Mouse (Mus musculus) Patski (cell line): ENCODE results near the gene Wipf3. TPM values are rescaled to one million over a fixed set of nuclear protein-coding genes. Genes with fewer than 3 reads are reported as not detected.

Experiments used
- ATAC-seq: fragments of 100-300 bp; one replicate; pipeline ENCODE4 v1.8.0; 2021
- CTCF ChIA-PET: fragments of 350-600 bp; sonication (Branson Sonifier 250); formaldehyde crosslinking; loops from one replicate; lab custom pipeline; 2022; ENCODE audit warnings: inconsistent platforms; lab: Charles Lee
- POLR2A ChIA-PET: fragments of 350-600 bp; sonication (Branson Sonifier 250); formaldehyde crosslinking; loops from one replicate; lab custom pipeline; 2022; ENCODE audit warnings: antibody characterized with exemption, inconsistent platforms; lab: Charles Lee
- DNase-seq: peaks from one replicate; pipeline ENCODE4 v3.0.0-alpha.2; 2011; ENCODE audit warnings: low read depth, low spot score
- H3K27me3 ChIP-seq: fragments of 371-371 bp; one replicate; pipeline ENCODE4 v1.5.1; 2021
- CTCF ChIP-seq: fragments of 100-300 bp; IDR thresholded peaks from one replicate; pipeline ENCODE4 v1.5.1; 2021
- in situ Hi-C: fragments of 300-500 bp; cut with MboI; formaldehyde crosslinking; loops from 3 replicates; pipeline ENCODE4 v1.11.1; 2018; ENCODE audit warnings: low pct_unique_long_range_greater_than_20kb, mixed read lengths
- polyA plus RNA-seq: library from polyadenylated mRNA; unstranded; gene quantifications from one replicate; pipeline ENCODE4 v1.2.3, GENCODE M21; 2021

Wipf3 gene
- polyA plus RNA-seq, 1 experiment from 2014 or later: 4.5 TPM

DNA sequence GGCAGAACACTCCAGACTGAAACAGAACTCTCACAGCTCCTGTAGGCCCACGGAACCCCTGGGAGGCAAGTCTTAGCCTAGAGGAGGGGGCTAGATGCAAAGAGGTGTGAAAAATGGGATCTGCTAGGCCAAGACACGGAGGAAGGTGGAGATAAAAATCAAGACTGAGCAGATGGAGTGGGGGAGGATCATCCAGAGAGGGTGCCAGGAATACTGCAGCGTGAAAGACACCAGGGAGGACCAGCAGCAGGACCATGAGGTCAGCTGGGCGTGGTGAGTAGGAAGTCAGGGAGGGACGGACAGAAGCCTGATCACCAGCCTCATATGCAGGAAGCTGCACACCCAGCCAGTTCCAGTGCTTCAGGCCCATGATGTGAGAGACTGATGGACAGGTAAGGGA, 89.4 kb downstream of the Wipf3 start:
- in situ Hi-C loops: no loop called here
- TF ChIP-seq CTCF: no peak
- DNase-seq (no peak), ATAC-seq (no peak)
- CTCF ChIA-PET: interaction anchor here (1.0 to 1.5 kb wide), 2 partner anchors 11 to 12 kb away, joined by 4 read pairs; no protein-coding TSS in a partner anchor
- POLR2A ChIA-PET: no interaction called here
- peaks cover 4% of the 10 kb centered on the region for H3K27me3 ChIP-seq

- CTCF ChIA-PET: interaction anchor here (0.8 kb wide), 1 partner anchor 100 kb away, joined by 3 read pairs; no protein-coding TSS in a partner anchor
- ATAC-seq: no peak
- in situ Hi-C loops: no loop called here
- DNase-seq: no peak
- POLR2A ChIA-PET: no interaction called here
- TF ChIP-seq CTCF: no peak
- H3K27me3 ChIP-seq: peaks cover 16% of the 10 kb centered on the region
Measured at GRCm38 (mm10) chr6:54528666-54529065, 99.3 kb downstream of the Wipf3 start.

- no peak for ATAC-seq
- in situ Hi-C loops: no loop called here
- TF ChIP-seq CTCF: no peak
- no peak for DNase-seq
- CTCF ChIA-PET: interaction anchor here (0.9 kb wide), 1 partner anchor 23 kb away, joined by 3 read pairs; no protein-coding TSS in a partner anchor
- POLR2A ChIA-PET: no interaction called here
- H3K27me3 ChIP-seq: peaks cover 12% of the 10 kb centered on the region
Measured at GRCm38 (mm10) chr6:54530182-54530581, 100.8 kb downstream of the Wipf3 start.

- in situ Hi-C loops: no loop called here
- CTCF ChIA-PET: no interaction called here
- no peak for DNase-seq
- POLR2A ChIA-PET: no interaction called here
- no peak for TF ChIP-seq CTCF
- ATAC-seq: no peak
- peaks cover 5% of the 10 kb centered on the region for H3K27me3 ChIP-seq
Measured at GRCm38 (mm10) chr6:54531048-54531481, 101.7 kb downstream of the Wipf3 start.

- no peaks in the 10 kb centered on the region for H3K27me3 ChIP-seq
- CTCF ChIA-PET: interaction anchor here (1.5 kb wide), 1 partner anchor 9 kb away, joined by 3 read pairs; no protein-coding TSS in a partner anchor
- DNase-seq (no peak), ATAC-seq (no peak)
- POLR2A ChIA-PET: no interaction called here
- in situ Hi-C loops: no loop called here
- TF ChIP-seq CTCF: no peak
Measured at GRCm38 (mm10) chr6:54535485-54535884, 106.1 kb downstream of the Wipf3 start.

DNA sequence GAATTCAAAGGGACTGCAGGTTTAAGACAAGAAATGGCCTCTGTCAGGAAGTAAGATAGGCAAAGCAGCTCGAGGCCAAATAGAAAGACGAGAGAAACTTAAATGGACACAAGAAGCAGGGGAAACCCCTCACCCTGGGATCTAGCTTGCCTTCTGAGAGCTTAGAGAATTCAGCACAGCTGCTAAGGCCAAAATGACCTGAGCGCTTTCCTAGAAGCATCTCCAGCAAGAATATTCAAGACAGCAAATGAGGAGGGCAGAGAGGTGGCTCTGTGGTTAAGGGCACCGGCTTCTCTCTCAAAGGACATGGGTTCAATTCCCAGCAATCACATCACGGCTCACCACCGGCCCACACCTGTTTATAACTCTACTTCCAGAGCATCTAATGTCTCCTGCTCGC, 107.7 kb downstream of the Wipf3 start:
- POLR2A ChIA-PET: no interaction called here
- no peak for DNase-seq
- H3K27me3 ChIP-seq: no peaks in the 10 kb centered on the region
- in situ Hi-C loops: no loop called here
- no peak for TF ChIP-seq CTCF
- ATAC-seq: no peak
- CTCF ChIA-PET: interaction anchor here (1.5 kb wide), 1 partner anchor 10 kb away, joined by 3 read pairs; no protein-coding TSS in a partner anchor

- DNase-seq (no peak), ATAC-seq (no peak)
- no peak for TF ChIP-seq CTCF
- ChIA-PET CTCF (no interaction called here), POLR2A (no interaction called here)
- in situ Hi-C loops: no loop called here
- H3K27me3 ChIP-seq: no peaks in the 10 kb centered on the region
Measured at GRCm38 (mm10) chr6:54538773-54539173, 109.4 kb downstream of the Wipf3 start.

- DNase-seq (no peak), ATAC-seq (no peak)
- in situ Hi-C loops: no loop called here
- ChIA-PET CTCF (no interaction called here), POLR2A (no interaction called here)
- no peaks in the 10 kb centered on the region for H3K27me3 ChIP-seq
- TF ChIP-seq CTCF: no peak
Measured at GRCm38 (mm10) chr6:54539396-54539795, 110.0 kb downstream of the Wipf3 start.

- ATAC-seq (peak; percentile 82), DNase-seq (peak; percentile 76)
- in situ Hi-C loops: no loop called here
- ChIA-PET CTCF (interaction anchor here (1.1 to 1.4 kb wide), 3 partner anchors 15 to 110 kb away, joined by 3 read pairs; no protein-coding TSS in a partner anchor), POLR2A (no interaction called here)
- no peaks in the 10 kb centered on the region for H3K27me3 ChIP-seq
- no peak for TF ChIP-seq CTCF
Measured at GRCm38 (mm10) chr6:54540252-54540887, 111.0 kb downstream of the Wipf3 start.

GRCm38 (mm10) chr6:54542836-54543235, 113.4 kb downstream of the Wipf3 start:
- DNase-seq (no peak), ATAC-seq (no peak)
- POLR2A ChIA-PET: interaction anchor here (0.7 kb wide), 1 partner anchor 105 kb away, joined by 3 read pairs; no protein-coding TSS in a partner anchor
- CTCF ChIA-PET: no interaction called here
- TF ChIP-seq CTCF: no peak
- no peaks in the 10 kb centered on the region for H3K27me3 ChIP-seq
- in situ Hi-C loops: no loop called here

GRCm38 (mm10) chr6:54543646-54544045, 114.2 kb downstream of the Wipf3 start:
- ATAC-seq: no peak
- in situ Hi-C loops: no loop called here
- no peak for TF ChIP-seq CTCF
- no peaks in the 10 kb centered on the region for H3K27me3 ChIP-seq
- ChIA-PET POLR2A (no interaction called here), CTCF (no interaction called here)
- DNase-seq: no peak
